Mouse (Mus musculus) stomach, embryonic 14.5 days (tissue): ENCODE results near the gene Gm5741. TPM values are rescaled to one million over a fixed set of nuclear protein-coding genes. Genes with fewer than 3 reads are reported as not detected.

Experiments
- ATAC-seq: fragments of 200-750 bp; cut with Nextera tagmentation; 2 replicates; pipeline ENCODE4 v1.8.0; 2017; ENCODE audit warnings: low read depth, moderate TSS enrichment; ENCODE audit not compliant: insufficient number of reproducible peaks, insufficient read depth, low FRiP score
- H3K27ac ChIP-seq: fragments of 300-500 bp; sonication (generic); 2 replicates; pipeline ENCODE4 v1.5.1; 2014; ENCODE audit warnings: mild to moderate bottlenecking, low read length, moderate library complexity, mixed read lengths
- H3K27me3 ChIP-seq: fragments of 300-500 bp; sonication (generic); 2 replicates; pipeline ENCODE4 v1.6.1; 2014; ENCODE audit warnings: low read length, control low read depth, mixed read lengths; ENCODE audit not compliant: control insufficient read depth, insufficient read depth
- H3K36me3 ChIP-seq: fragments of 300-500 bp; sonication (generic); 2 replicates; pipeline ENCODE4 v1.6.1; 2014; ENCODE audit warnings: mild to moderate bottlenecking, control low read depth, low read length, moderate library complexity, mixed read lengths; ENCODE audit not compliant: control insufficient read depth, insufficient read depth
- H3K4me1 ChIP-seq: fragments of 300-500 bp; sonication (generic); 2 replicates; pipeline ENCODE4 v1.6.1; 2014; ENCODE audit warnings: low read length, control low read depth, mixed read lengths; ENCODE audit not compliant: control insufficient read depth, insufficient read depth
- H3K4me2 ChIP-seq: fragments of 300-500 bp; sonication (generic); replicated peaks from 2 replicates; pipeline ENCODE4 v1.6.1; 2014; ENCODE audit warnings: low read depth, low read length, control low read depth
- H3K4me3 ChIP-seq: fragments of 300-500 bp; sonication (generic); 2 replicates; pipeline ENCODE4 v1.5.1; 2014; ENCODE audit warnings: low read depth, low read length, control low read depth
- H3K9ac ChIP-seq: fragments of 300-500 bp; sonication (generic); replicated peaks from 2 replicates; pipeline ENCODE4 v1.6.1; 2014; ENCODE audit warnings: low read depth, mild to moderate bottlenecking, control low read depth, low read length, moderate library complexity, mixed read lengths
- H3K9me3 ChIP-seq: fragments of 300-500 bp; sonication (generic); 2 replicates; pipeline ENCODE4 v1.6.1; 2016; ENCODE audit warnings: low read depth, low read length, control low read depth; ENCODE audit not compliant: control insufficient read depth
- WGBS: fragments of 180-500 bp; shearing (Covaris S2); extraction: QIAGEN DNeasy Blood & Tissue Kit; methylation state at CpG from one replicate; pipeline ENCODE4 v1.1.7; 2014; 5-methylcytosine and 5-hydroxymethylcytosine counted together
- polyA plus RNA-seq: library from polyadenylated mRNA; unstranded; fragments of >200 nt; fragmentation: Nextera tagmentation; extraction: Ambion mirVana; gene quantifications from 2 replicates; pipeline ENCODE4 v1.2.1, GENCODE M21; 2014

Gene Gm5741
- polyA plus RNA-seq, 1 experiment from 2014 or later, result not detected

DNA sequence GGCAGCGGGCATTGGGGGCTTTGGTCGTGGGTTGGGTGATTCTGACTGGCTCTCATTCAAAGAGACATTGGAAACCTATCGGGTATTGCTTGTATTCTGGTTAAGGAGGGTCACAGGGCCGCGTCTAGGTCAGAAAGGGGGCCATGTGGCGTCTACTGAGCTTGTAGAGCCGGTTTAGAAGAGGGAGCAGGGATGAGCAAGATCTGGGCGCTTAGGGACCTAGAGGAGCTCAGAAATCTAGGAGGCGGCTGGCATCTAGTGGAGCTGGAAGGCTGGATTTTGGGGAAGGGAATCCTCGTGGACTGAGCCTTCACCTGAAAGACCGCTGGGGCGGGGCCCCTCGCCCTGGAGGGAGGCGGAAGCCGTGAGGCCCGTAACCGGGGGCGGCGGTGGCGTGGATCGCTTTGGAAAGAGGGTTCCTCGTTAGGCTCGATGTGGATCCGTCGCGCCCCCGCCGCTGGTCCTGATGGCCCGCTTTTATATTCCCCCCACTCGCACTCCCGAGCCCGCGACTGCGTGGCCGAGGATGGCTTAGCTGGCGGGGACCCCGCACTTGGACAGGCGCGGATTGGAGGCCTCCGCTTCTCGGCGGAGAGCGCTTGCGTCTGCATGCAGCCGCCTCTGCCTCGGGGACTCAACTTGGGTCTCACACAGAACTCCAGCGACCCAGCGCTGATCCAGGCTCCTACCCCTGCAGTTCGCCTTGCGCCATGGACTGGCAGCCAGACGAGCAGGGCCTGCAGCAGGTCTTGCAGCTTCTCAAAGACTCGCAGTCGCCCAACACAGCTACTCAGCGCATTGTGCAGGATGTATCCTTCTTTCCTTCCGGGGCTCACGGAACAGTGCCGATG lies 29.9 kb downstream of the Gm5741 start:
- no peaks in the 10 kb centered on the region for H3K27me3 ChIP-seq
- peak overlapping the region; percentile 87 for H3K9ac ChIP-seq
- peak overlapping the region; percentile 99 for H3K27ac ChIP-seq
- peak overlapping the region; percentile 84 for H3K4me3 ChIP-seq
- H3K4me2 ChIP-seq, result peak overlapping the region; percentile 86
- peaks cover 27% of the 10 kb centered on the region for H3K36me3 ChIP-seq
- WGBS, result under 1% methylated on average over 54 of the region's 57 CpGs
- no peaks in the 10 kb centered on the region for H3K9me3 ChIP-seq
- ATAC-seq, result no peak; the same call in 1 of the 2 replicates
- H3K4me1 ChIP-seq, result peaks cover 17% of the 10 kb centered on the region

DNA sequence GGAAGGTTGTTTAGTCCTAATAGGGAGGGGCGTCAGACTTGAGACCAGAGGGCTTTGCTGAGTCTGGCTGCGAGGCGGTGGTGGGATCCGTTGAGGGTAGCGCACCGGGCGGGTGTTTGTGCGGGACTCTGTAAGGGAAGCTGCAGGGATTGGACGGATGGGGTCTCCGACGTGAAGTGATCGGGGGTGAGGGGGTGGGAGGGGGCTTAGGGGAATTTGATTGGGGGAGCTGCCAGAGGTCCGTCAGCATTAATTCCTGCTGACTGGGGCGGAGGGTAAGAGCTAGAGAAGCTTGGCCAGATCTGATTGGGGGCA lies 30.5 kb downstream of the Gm5741 start:
- peaks cover 17% of the 10 kb centered on the region for H3K4me1 ChIP-seq
- H3K9ac ChIP-seq, result peak overlapping the region; percentile 87
- peak; percentile 56 for ATAC-seq
- H3K27me3 ChIP-seq, result no peaks in the 10 kb centered on the region
- H3K36me3 ChIP-seq, result peaks cover 31% of the 10 kb centered on the region
- peak overlapping the region; percentile 86 for H3K4me2 ChIP-seq
- WGBS, result under 1% methylated on average over 14 of the region's 14 CpGs
- peak overlapping the region; percentile 99 for H3K27ac ChIP-seq
- H3K9me3 ChIP-seq, result no peaks in the 10 kb centered on the region
- H3K4me3 ChIP-seq, result peak overlapping the region; percentile 84

DNA sequence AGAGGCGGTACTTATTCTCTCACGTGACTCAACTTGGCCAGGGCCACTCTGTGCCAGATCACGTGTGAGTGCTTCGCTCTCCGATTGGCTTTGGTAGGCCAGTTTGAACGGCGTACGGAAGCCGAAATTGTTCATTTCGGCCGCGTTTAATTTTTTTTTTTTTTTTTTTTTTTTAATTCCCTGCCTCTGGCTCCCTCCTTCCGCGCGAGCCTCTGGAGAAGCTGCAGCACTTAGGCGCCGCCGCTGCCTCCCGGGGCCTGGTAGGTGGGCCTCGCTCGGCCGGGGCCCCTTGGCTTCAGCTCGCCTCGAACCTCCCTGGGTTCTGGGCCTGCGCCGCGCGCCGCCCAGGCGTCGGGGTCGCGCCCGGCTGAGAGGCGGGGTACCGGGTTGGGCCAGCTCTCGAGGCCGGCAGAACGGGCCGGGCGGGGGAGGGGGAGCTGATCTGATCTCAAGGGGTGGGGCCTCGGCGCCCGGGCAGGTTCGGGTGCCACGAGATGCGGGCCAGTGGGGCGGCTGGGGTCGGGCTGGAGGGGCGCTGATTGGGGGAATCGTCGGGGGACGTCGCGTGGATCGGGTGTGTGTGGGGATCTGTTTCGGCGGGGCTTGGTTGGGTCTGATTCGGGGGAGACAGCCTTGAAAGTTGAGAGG lies 30.9 kb downstream of the Gm5741 start, which contains the start of gene Tnpo2:
Tnpo2 (plus strand) TSS at position 198 of the 648 bp plus-strand sequence.
- peak within 1 kb of the TSS; percentile 84 for H3K4me3 ChIP-seq
- peaks cover 36% of the 10 kb centered on the region for H3K36me3 ChIP-seq
- peak within 1 kb of the TSS; percentile 96 for H3K4me2 ChIP-seq
- no peaks in the 10 kb centered on the region for H3K27me3 ChIP-seq
- under 1% methylated on average over 59 of the region's 59 CpGs for WGBS
- H3K9me3 ChIP-seq, result no peaks in the 10 kb centered on the region
- H3K4me1 ChIP-seq, result peaks cover 17% of the 10 kb centered on the region
- peak within 1 kb of the TSS; percentile 87 for H3K9ac ChIP-seq
- peak; percentile 92 for ATAC-seq
- peak within 1 kb of the TSS; percentile 99 for H3K27ac ChIP-seq

DNA sequence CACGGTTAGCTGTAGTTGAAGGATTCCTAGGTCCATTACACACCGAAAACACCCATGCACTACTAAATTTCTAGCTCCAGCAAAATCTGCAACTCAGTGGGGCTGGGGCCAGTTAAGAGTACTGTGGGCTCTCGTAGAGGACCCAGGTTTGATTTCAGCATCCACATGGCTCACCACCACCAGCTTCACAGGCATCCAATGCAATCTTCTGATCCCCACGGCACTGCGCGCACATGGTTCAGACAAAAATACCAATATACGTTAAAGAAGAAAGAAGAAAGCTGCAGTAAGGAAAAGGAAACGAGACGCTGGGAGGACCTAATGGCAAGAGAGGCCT lies 31.4 kb downstream of the Gm5741 start:
- ATAC-seq, result peak; percentile 21; the same call in 1 of the 2 replicates
- Histone ChIP-seq H3K4me1 (peaks cover 17% of the 10 kb centered on the region), H3K36me3 (peaks cover 40% of the 10 kb centered on the region), H3K4me3 (peak overlapping the region; percentile 84), H3K27ac (peak overlapping the region; percentile 99), H3K4me2 (peak overlapping the region; percentile 96), H3K9ac (peak overlapping the region; percentile 60), H3K27me3 (no peaks in the 10 kb centered on the region), H3K9me3 (no peaks in the 10 kb centered on the region)
- under 1% methylated on average over 9 of the region's 9 CpGs for WGBS

DNA sequence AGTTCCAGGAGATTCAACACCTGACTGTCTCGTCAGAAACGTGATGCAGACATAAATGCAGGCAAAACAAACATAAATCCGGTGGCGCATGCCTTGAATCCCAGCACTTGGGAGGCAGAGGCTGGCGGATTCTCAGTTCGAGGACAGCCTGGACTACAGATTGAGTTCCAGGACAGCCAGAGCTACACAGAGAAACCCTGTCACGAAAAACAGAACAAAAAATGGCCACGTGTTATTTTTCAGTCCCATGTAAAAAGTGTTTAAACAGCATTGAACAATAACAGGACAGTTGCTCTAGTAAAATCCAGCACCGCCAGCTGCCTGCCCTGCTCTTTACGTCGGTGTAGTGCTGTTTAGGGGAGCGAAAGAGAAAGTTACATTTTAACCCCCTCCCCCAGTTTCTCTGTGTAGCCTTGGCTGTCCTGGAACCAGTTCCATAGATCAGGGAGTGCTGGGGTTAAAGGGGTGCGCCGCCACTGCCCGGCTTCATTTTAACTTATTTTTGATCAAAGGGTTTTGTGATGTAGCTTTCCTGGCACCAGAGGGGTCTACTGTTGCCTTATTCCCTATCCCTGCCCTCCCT lies 32.0 kb downstream of the Gm5741 start:
- peak overlapping the region; percentile 60 for H3K9ac ChIP-seq
- 1% methylated on average over 15 of the region's 15 CpGs for WGBS
- H3K27me3 ChIP-seq, result no peaks in the 10 kb centered on the region
- H3K4me3 ChIP-seq, result peak overlapping the region; percentile 84
- peaks cover 17% of the 10 kb centered on the region for H3K4me1 ChIP-seq
- H3K9me3 ChIP-seq, result no peaks in the 10 kb centered on the region
- ATAC-seq, result peak; percentile 19; the same call in 1 of the 2 replicates
- peak overlapping the region; percentile 96 for H3K4me2 ChIP-seq
- peak overlapping the region; percentile 99 for H3K27ac ChIP-seq
- H3K36me3 ChIP-seq, result peaks cover 39% of the 10 kb centered on the region

DNA sequence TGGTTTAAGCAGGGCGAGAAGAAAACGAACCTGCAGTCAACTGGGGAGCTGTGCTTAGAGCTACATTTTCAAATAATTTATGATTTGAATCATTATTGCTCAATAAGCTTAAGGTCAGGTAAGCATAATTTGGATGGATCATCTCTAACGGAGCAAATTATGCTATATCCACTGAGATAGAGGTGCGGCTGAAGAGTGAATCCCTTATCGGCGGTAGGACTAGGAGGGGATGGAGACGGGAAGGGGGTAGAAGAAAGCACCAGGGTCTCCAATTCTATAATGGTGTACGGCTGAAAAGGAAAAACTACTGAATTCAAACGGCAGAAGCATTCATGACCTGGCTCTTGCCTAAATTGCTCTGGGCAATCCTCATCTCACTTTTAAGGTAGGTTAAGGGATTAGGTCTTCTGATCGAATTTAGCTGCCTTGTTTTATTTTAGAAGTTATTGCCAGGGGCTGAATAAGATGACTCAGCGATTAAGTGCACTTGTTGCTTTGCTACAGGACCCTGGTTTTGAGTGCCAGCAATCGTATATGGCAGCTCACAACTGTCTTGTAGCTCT lies 32.5 kb downstream of the Gm5741 start:
- peak overlapping the region; percentile 84 for H3K4me3 ChIP-seq
- peak overlapping the region; percentile 99 for H3K27ac ChIP-seq
- peak overlapping the region; percentile 96 for H3K4me2 ChIP-seq
- 3% methylated on average over 12 of the region's 12 CpGs for WGBS
- peak overlapping the region; percentile 60; the same call in 1 of the 2 replicates for H3K9ac ChIP-seq
- ATAC-seq, result no peak
- H3K4me1 ChIP-seq, result peaks cover 17% of the 10 kb centered on the region
- H3K9me3 ChIP-seq, result no peaks in the 10 kb centered on the region
- H3K36me3 ChIP-seq, result peaks cover 38% of the 10 kb centered on the region
- no peaks in the 10 kb centered on the region for H3K27me3 ChIP-seq

DNA sequence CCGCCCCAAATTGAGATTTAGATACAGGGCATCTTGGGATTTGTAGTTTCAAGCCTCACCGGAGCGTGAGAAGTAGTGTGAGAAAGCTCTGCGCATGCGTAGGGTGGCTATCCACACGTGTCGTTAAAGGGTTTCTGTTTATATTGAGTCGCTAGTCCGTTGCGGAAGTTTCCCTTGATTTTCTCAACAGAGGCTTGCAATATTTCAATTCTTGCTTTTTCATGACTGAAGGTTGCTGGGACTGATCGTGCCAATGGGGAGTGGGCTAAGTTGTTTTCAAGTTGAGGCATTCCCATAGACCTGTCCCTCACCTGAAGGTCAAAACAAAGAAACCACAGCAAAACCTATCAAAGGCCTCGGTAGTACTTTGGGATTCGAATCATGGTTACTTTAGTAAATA lies 33.0 kb downstream of the Gm5741 start:
- ATAC-seq, result no peak
- H3K9ac ChIP-seq, result peak overlapping the region; percentile 22; the same call in 1 of the 2 replicates
- 1% methylated on average over 13 of the region's 13 CpGs for WGBS
- H3K4me3 ChIP-seq, result peak overlapping the region; percentile 84
- peaks cover 39% of the 10 kb centered on the region for H3K36me3 ChIP-seq
- no peaks in the 10 kb centered on the region for H3K27me3 ChIP-seq
- peak overlapping the region; percentile 96 for H3K4me2 ChIP-seq
- H3K27ac ChIP-seq, result peak overlapping the region; percentile 22; the same call in 1 of the 2 replicates
- peaks cover 17% of the 10 kb centered on the region for H3K4me1 ChIP-seq
- no peaks in the 10 kb centered on the region for H3K9me3 ChIP-seq

DNA sequence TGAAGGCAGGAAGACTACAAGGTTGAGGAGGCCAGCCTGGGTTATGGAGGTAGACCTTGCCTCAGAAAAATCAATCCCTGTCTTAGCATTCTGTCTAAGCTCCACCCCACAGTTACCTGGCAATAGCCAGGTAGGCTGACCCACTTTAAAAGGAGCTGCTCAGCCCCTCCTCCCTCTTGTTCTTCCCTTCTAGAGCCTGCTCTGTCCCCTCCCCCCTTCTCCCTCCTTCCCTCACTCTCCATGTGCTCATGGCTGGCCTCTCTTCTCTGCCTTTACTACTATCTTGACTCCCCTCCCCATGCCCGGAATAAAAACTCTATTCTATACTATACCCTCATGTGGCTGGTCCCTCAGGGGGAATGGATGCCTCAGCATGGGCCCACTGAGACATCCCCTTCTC lies 33.9 kb downstream of the Gm5741 start:
- Histone ChIP-seq H3K27ac (no peak overlapping the region), H3K9me3 (no peaks in the 10 kb centered on the region), H3K36me3 (peaks cover 47% of the 10 kb centered on the region), H3K4me2 (no peak overlapping the region), H3K27me3 (no peaks in the 10 kb centered on the region), H3K4me1 (peaks cover 18% of the 10 kb centered on the region), H3K9ac (no peak overlapping the region), H3K4me3 (no peak overlapping the region)
- ATAC-seq, result no peak
- WGBS, result 54% methylated on average over 1 of the region's 1 CpGs
